Mouse (Mus musculus) cerebellum, adult 2 months (tissue): ENCODE results near the gene Med27.

Experiments
- CTCF ChIP-seq: fragments of 200-500 bp; IDR thresholded peaks from 2 replicates; pipeline ENCODE4 v1.5.1; 2011; ENCODE audit warnings: low read depth, mild to moderate bottlenecking, control low read depth, low read length, moderate library complexity, borderline replicate concordance; ENCODE audit not compliant: insufficient read depth
- POLR2A ChIP-seq: fragments of 200-500 bp; IDR thresholded peaks from 2 replicates; pipeline ENCODE4 v1.6.1; 2011; ENCODE audit warnings: low read length, control low read depth, borderline replicate concordance; ENCODE audit not compliant: insufficient read depth

GRCm38 (mm10) chr2:29407764-29408163, 61.1 kb downstream of the Med27 start:
- TF ChIP-seq POLR2A = no peak
- no peak for TF ChIP-seq CTCF
